Mouse (Mus musculus) layer of hippocampus, postnatal 25 days (tissue): ENCODE measurements around the gene Sp2. TPM values are rescaled to one million over a fixed set of nuclear protein-coding genes. Genes with fewer than 3 reads are reported as not detected.

Experiments
- DNase-seq, 2 experiments: peaks; one replicate each; pipeline ENCODE4 v3.0.0; 2022; ENCODE audit warnings: mixed read lengths in 2 of 2, low spot score in 1 of 2; ENCODE audit errors: extremely low spot score in 1 of 2
- total RNA-seq, 2 experiments: library from RNA; stranded (reverse); gene quantifications; 2 replicates each; pipeline ENCODE4 v1.2.3; 2021

Gene Sp2
- 10 to 100 TPM; 12.8 to 15.0 TPM for total RNA-seq

GRCm38 (mm10) chr11:96982859-96983258 lies at the start of gene Sp2:
TSS of gene Sp2 (minus strand) at chr11:96982959.
- no peak for DNase-seq

DNA sequence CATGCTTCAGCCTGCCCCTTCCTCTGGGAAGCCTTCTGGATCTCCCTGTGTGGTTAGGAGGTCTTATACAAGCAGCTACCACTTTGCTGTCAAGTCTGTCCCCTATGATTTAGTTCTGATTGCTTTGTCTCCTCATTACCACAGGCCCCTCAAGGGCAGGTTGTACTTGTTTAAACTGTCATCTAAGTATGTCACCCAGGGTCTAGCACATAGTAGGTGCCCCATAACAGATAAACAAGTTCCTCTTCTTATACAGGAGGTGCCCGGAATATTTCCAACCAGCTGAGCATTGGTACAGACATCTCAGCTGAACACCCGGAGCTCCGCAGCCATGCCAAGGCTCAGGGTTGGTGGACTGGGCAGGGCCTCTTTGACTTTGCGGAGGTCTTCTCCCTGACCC lies 49.7 kb upstream of the Sp2 start:
- no peak for DNase-seq

DNA sequence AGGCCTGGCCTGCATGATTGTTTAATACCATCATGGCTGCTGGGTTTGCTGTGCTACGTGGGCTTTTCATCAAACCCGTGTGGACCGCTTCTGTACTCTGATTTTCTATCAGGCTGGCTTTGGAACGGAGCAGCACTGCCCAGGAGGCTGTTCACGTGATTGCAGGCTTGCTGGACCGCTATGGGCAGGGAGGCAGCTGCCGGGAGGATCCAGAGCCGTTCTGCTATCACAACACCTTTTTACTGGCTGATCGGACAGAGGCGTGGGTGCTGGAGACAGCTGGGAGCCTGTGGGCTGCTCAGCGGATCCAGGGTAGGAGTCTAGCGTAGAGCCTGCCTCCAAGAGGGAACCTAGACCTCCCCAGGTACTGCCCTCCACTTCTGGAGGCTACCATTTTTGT lies 49.2 kb upstream of the Sp2 start:
- no peak for DNase-seq

DNA sequence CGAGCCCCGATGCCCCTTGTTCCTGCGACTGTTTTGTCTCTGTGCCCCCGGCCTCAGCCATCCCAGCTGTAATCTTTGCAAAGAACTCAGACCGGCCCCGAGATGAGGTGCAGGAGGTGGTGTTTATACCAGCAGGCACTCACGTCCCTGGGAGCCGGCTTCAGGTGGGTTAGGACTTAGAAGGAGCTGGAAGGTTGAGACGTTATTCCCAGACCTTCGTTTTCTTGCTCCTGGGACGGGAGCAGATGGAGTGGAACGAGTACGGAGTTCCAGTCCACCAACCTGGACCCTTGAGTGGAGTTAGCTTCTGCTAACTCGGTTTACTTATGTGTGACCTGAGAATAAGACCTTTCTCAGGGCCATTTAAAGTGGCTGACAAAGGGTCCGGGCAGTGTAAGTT lies 47.7 kb upstream of the Sp2 start:
- no peak for DNase-seq

DNA sequence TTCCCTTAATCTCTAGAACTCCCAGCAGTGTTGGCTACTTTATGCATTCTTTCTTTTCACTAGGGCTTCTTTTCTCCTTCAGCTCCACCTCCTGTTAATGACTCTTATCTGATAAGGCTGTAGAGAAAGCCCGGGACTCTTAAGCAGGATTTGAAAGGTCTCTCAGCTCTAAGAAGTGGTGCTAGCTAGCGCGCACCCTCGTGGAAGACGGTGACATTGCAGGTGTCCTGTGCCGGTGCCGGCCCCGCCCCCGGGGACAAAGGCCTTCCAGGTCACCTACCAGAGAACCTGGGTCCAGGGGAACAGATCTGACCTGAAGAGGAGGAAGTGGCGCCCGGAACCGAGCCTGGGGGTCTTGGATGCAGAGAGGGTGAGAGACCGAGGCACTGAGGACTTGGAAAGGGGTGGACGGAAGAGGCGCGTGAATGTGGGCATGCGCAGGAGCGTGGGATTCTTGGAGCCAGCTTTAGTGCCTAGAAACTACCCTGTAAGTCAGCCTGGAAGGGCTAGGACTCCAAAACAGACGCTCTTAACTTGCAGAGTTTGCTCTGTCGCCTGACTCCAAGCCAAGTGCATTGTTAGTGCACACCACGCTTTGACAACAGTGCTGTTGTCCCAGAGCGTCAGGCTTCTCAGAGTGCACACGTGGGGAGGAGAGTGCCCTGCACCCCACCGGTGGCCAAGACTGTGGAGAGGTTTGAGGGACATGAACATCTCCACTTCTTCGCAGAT lies 47.1 kb upstream of the Sp2 start, which contains the start of gene Scrn2:
Gene Scrn2, plus strand, starts transcription at position 253 of the 732 bp plus-strand sequence.
- peak; percentile 80 to 85 for DNase-seq

- peak; percentile 62 to 88 for DNase-seq
Observed at GRCm38 (mm10) chr11:97025721-97026344, 43.1 kb upstream of the Sp2 start.

- DNase-seq, result no peak
Observed at GRCm38 (mm10) chr11:97024977-97025376, 42.2 kb upstream of the Sp2 start.

- peak; percentile 32 to 74 for DNase-seq
Observed at GRCm38 (mm10) chr11:97021873-97022484, 39.2 kb upstream of the Sp2 start.

- DNase-seq, result no peak
Observed at GRCm38 (mm10) chr11:97021121-97021765, 38.5 kb upstream of the Sp2 start.

GRCm38 (mm10) chr11:97019345-97019708 lies 36.6 kb upstream of the Sp2 start:
- DNase-seq, result no peak

- no peak for DNase-seq
Observed at GRCm38 (mm10) chr11:97018583-97019344, 36.0 kb upstream of the Sp2 start.

- DNase-seq, result no peak
Observed at GRCm38 (mm10) chr11:97017696-97018582, 35.2 kb upstream of the Sp2 start.

GRCm38 (mm10) chr11:97013121-97013670 lies 30.4 kb upstream of the Sp2 start, which contains the start of gene Sp6:
TSS of gene Sp6 (plus strand) at chr11:97013394.
- no peak for DNase-seq

DNA sequence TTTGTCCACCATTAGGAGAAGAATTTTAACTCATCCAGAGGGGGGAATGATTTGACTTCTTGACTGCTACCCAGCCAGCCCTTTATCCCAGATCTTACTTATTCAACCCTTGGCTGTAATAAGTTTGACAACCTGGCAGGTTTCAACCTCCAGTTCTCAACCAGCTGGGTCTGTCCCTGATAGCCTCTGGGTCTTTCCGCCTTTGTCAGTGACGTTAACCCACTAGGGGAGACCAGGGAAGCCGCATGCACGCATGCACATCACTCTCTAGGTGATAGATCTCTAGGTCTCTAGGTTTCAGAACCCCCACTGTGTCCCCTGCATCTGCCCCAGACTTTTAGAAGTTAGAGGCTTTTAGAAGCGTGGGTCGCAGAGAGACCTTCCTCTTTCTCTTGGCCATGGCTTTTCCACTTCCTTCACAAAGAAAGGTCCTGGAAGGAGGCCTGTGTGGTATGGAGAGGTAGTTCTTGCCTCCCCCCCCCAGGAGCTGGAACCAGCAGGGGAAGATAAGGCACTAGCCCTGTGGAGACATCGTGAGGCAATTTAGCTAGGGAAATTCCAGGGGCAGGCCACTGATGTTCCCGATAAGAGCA lies 26.5 kb upstream of the Sp2 start:
- DNase-seq, result no peak

- DNase-seq, result no peak
Observed at GRCm38 (mm10) chr11:97007093-97007794, 24.5 kb upstream of the Sp2 start.

- no peak for DNase-seq
Observed at GRCm38 (mm10) chr11:97003170-97003569, 20.4 kb upstream of the Sp2 start.

- DNase-seq, result peak in 1 of 2 experiments; percentile 33
Observed at GRCm38 (mm10) chr11:96997380-96997956, 14.7 kb upstream of the Sp2 start.
